ENCODE assay signal across 20 mouse cellular contexts in the genomic region with DNA sequence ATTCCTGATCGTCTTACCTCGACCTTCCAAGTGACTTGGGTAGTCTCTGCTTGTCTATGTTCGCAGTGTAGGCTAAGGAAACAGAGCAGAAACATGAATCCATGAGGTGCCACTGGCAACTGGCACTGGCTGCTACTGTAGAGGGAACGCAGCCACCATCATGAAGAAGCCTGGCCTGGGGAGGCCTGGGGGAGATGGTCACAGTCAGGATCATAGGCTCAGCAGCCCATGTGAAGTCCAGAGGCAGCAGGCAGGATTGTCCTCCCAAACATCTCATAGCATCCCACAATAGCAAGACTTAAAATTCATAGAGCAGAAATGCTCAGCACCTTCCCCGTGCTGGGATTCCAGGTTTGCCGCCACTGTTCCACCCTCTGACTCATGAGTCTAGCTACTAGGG. TPM values are rescaled to one million over a fixed set of nuclear protein-coding genes. Genes with fewer than 3 reads are reported as not detected.
DNase-seq lines count a peak whose midpoint lies in the region; ATAC-seq and TF ChIP-seq lines count a peak whose summit lies in the region.
"Had no signal": no experiment of that assay in that cellular context is flagged by ENCODE, and none has a peak within 500 bp of the region (broad histone marks: within the 10 kb centered on the region; RNA-seq: fewer than 3 reads in every experiment).

No protein-coding gene starts in this region.

- TF ChIP-seq EP300 in stomach, postnatal 0 days (optimal IDR thresholded peaks at IDR 0.05), result no peak

- TF ChIP-seq CTCF in thymus, adult 2 months (IDR thresholded peaks at IDR 0.05; ENCODE audit: borderline replicate concordance, control insufficient read depth, extremely low read depth, insufficient read depth, low read length, poor library complexity), result no peak
- no peak for TF ChIP-seq CTCF in stomach, postnatal 0 days (IDR thresholded peaks at IDR 0.05; ENCODE audit: low read depth)

- H3K4me2 ChIP-seq in heart, embryonic 16.5 days (ENCODE audit: low read depth, low read length), result no peak overlapping the region
- no peak overlapping the region for H3K4me2 ChIP-seq in stomach, postnatal 0 days (replicated peaks; ENCODE audit: low read depth)
- H3K4me2 ChIP-seq: forebrain, embryonic 13.5 days; hindbrain, embryonic 13.5 days had no signal

- intact Hi-C loops in heart, postnatal 14 days (cut with DNase I), result no loop called here

- no peaks in the 10 kb centered on the region for H3K27me3 ChIP-seq in heart, embryonic 10.5 days (ENCODE audit: insufficient read depth, poor library complexity, severe bottlenecking)
- no peaks in the 10 kb centered on the region for H3K27me3 ChIP-seq in heart, embryonic 16.5 days (ENCODE audit: control insufficient read depth, insufficient read depth, low read length)
- H3K27me3 ChIP-seq in thymus, adult 2 months (ENCODE audit: control insufficient read depth, insufficient read depth, low read length), result no peaks in the 10 kb centered on the region
- no peaks in the 10 kb centered on the region for H3K27me3 ChIP-seq in stomach, postnatal 0 days (ENCODE audit: control insufficient read depth, insufficient read depth, low read length)
- H3K27me3 ChIP-seq: forebrain, embryonic 13.5 days; hindbrain, embryonic 13.5 days had no signal

- no peak for DNase-seq in heart, embryonic 10.5 days (ENCODE audit: low spot score)
- no peak for DNase-seq in heart, adult 8-10 months (ENCODE audit: low spot score)
- no peak for DNase-seq in heart, postnatal 14 days
- peak; percentile 2 for DNase-seq in thymus, postnatal 4 days
- DNase-seq in thymus, adult 2 months, result no peak
- peak; percentile 12 for DNase-seq in stomach, postnatal 0 days (ENCODE audit: low spot score)
- DNase-seq in cerebellum, postnatal 36 days, result no peak
- DNase-seq: adrenal gland, postnatal 14 days; cerebellum, postnatal 25 days; kidney, postnatal 4 days; midbrain, embryonic 14.5 days; thymus, adult 18-20 months had no signal

- 81% methylated on average over 6 of the region's 6 CpGs for WGBS in heart, embryonic 10.5 days
- 79% methylated on average over 6 of the region's 6 CpGs for WGBS in heart, embryonic 16.5 days
- WGBS in thymus, adult 2 months, result 95% methylated on average over 6 of the region's 6 CpGs
- 78% methylated on average over 6 of the region's 6 CpGs for WGBS in stomach, postnatal 0 days

- no peak for TF ChIP-seq POLR2A in thymus, adult 2 months (IDR thresholded peaks at IDR 0.05; ENCODE audit: control insufficient read depth, extremely low read depth, insufficient read depth, low read length, poor library complexity)

- H3K4me3 ChIP-seq in heart, embryonic 10.5 days, result no peak overlapping the region
- no peak overlapping the region for H3K4me3 ChIP-seq in heart, embryonic 16.5 days (ENCODE audit: low read length)
- no peak overlapping the region for H3K4me3 ChIP-seq in thymus, adult 2 months (ENCODE audit: control insufficient read depth, insufficient read depth, low read length)
- no peak overlapping the region for H3K4me3 ChIP-seq in stomach, postnatal 0 days (ENCODE audit: low read depth, low read length)
- H3K4me3 ChIP-seq: forebrain, embryonic 13.5 days; hindbrain, embryonic 13.5 days; left cerebral cortex, adult 2 months had no signal

- H3K9me3 ChIP-seq in heart, embryonic 10.5 days, result no peaks in the 10 kb centered on the region
- peaks cover 2% of the 10 kb centered on the region; the same call in 1 of the 2 replicates for H3K9me3 ChIP-seq in heart, embryonic 16.5 days (replicated peaks; ENCODE audit: control insufficient read depth, low read length)
- no peaks in the 10 kb centered on the region for H3K9me3 ChIP-seq in stomach, postnatal 0 days (ENCODE audit: control insufficient read depth, low read length)
- H3K9me3 ChIP-seq: forebrain, embryonic 13.5 days; hindbrain, embryonic 13.5 days had no signal

- peaks cover 29% of the 10 kb centered on the region for H3K4me1 ChIP-seq in heart, embryonic 10.5 days
- peaks cover 21% of the 10 kb centered on the region for H3K4me1 ChIP-seq in heart, embryonic 16.5 days (ENCODE audit: control insufficient read depth, insufficient read depth, low read length)
- H3K4me1 ChIP-seq in thymus, adult 2 months (replicated peaks; ENCODE audit: control insufficient read depth, insufficient read depth, low read length), result no peaks in the 10 kb centered on the region
- no peaks in the 10 kb centered on the region for H3K4me1 ChIP-seq in stomach, postnatal 0 days (replicated peaks; ENCODE audit: control insufficient read depth, insufficient read depth)
- H3K4me1 ChIP-seq: forebrain, embryonic 13.5 days had no signal

- H3K9ac ChIP-seq in heart, embryonic 16.5 days (ENCODE audit: low read length), result no peak overlapping the region
- H3K9ac ChIP-seq in stomach, postnatal 0 days (ENCODE audit: low read length), result no peak overlapping the region
- H3K9ac ChIP-seq: forebrain, embryonic 13.5 days; hindbrain, embryonic 13.5 days had no signal

- H3K27ac ChIP-seq in heart, embryonic 10.5 days, result peak overlapping the region; percentile 87; the same call in 1 of the 2 replicates
- peak overlapping the region; percentile 54; the same call in 1 of the 2 replicates for H3K27ac ChIP-seq in heart, embryonic 16.5 days (ENCODE audit: low read length)
- H3K27ac ChIP-seq in thymus, adult 2 months (ENCODE audit: control insufficient read depth, insufficient read depth, low read length), result no peak overlapping the region
- H3K27ac ChIP-seq in stomach, postnatal 0 days (replicated peaks), result no peak overlapping the region
- H3K27ac ChIP-seq: forebrain, embryonic 13.5 days; hindbrain, embryonic 13.5 days; left cerebral cortex, adult 2 months had no signal

- ATAC-seq in heart, embryonic 16.5 days (replicated peaks; ENCODE audit: extremely low read depth, insufficient read depth, low FRiP score), result no peak
- ATAC-seq in stomach, postnatal 0 days (ENCODE audit: low FRiP score, low TSS enrichment), result no peak
- ATAC-seq: CD4-positive, CD25-positive, alpha-beta regulatory T cell, adult 4 months; forebrain, embryonic 13.5 days; inflammation-experienced regulatory T-cells, adult 6 months had no signal

- H3K36me3 ChIP-seq in heart, embryonic 10.5 days, result peaks cover 28% of the 10 kb centered on the region
- H3K36me3 ChIP-seq in heart, embryonic 16.5 days (ENCODE audit: control insufficient read depth, insufficient read depth), result peaks cover 12% of the 10 kb centered on the region
- H3K36me3 ChIP-seq in thymus, adult 2 months (ENCODE audit: control insufficient read depth, insufficient read depth, low read length), result no peaks in the 10 kb centered on the region
- H3K36me3 ChIP-seq in stomach, postnatal 0 days (ENCODE audit: control insufficient read depth, insufficient read depth, low read length), result no peaks in the 10 kb centered on the region
- H3K36me3 ChIP-seq: hindbrain, embryonic 13.5 days had no signal

RNA-seq across cellular contexts. Expression of gene Igf2r, which starts 39.4 kb away (rescaled TPM):
- 141 and 272 TPM in 2 replicates for polyA plus RNA-seq in heart, embryonic 10.5 days (2016; fragmentation: Nextera tagmentation; extraction: Ambion mirVana)
- 100 to 1,000 TPM; 103 to 124 (median 118) TPM for total RNA-seq in heart, adult 8-10 months (2022)
- polyA plus RNA-seq in heart, embryonic 16.5 days (2015; fragmentation: Nextera tagmentation; extraction: Ambion mirVana), result 98.0 and 133 TPM in 2 replicates
- total RNA-seq in heart, postnatal 14 days (2021), result 100 to 1,000 TPM; 131 to 132 TPM
- 27.7 and 31.8 TPM in 2 replicates for polyA plus RNA-seq in thymus, adult 2 months (2012; rRNA removed)
- 9.4 and 9.6 TPM in 2 replicates for polyA plus RNA-seq in stomach, postnatal 0 days (2015; fragmentation: Nextera tagmentation; extraction: Ambion mirVana)

RNA-seq across cellular contexts. Expression of gene Mas1, which starts 59.1 kb away (rescaled TPM):
- polyA plus RNA-seq in heart, embryonic 10.5 days (2016; fragmentation: Nextera tagmentation; extraction: Ambion mirVana), result 0.30 and 0.36 TPM in 2 replicates
- total RNA-seq in heart, adult 8-10 months (2022), result 1 to 10 TPM in 2 of 4 experiments, under 1 TPM in 2; 0.31 to 1.3 (median 0.96) TPM
- polyA plus RNA-seq in heart, embryonic 16.5 days (2015; fragmentation: Nextera tagmentation; extraction: Ambion mirVana), result 0.47 and 0.50 TPM in 2 replicates
- total RNA-seq in heart, postnatal 14 days (2021), result 1 to 10 TPM in 1 of 2 experiments, under 1 TPM in 1; 0.48 to 1.1 TPM
- polyA plus RNA-seq in thymus, adult 2 months (2012; rRNA removed), result 0.28 and 0.66 TPM in 2 replicates
- polyA plus RNA-seq in stomach, postnatal 0 days (2015; fragmentation: Nextera tagmentation; extraction: Ambion mirVana), result 0.12 and 0.21 TPM in 2 replicates
- total RNA-seq: adrenal gland, postnatal 14 days; megakaryocyte-erythroid progenitor cell, adult 5-6 weeks had no signal
- polyA plus RNA-seq: forebrain, embryonic 13.5 days; small intestine, adult 2 months had no signal

Comparison
In these comparisons a context has a peak if more than half of its experiments do, and no peak if none do; other contexts are left out.
1. DNase-seq: peak in thymus, postnatal 4 days (single experiment) and stomach, postnatal 0 days (single experiment); none in heart, embryonic 10.5 days (single experiment), heart, adult 8-10 months (single experiment), heart, postnatal 14 days (0 of 2), thymus, adult 2 months (single experiment) and cerebellum, postnatal 36 days (0 of 2).
2. H3K27ac ChIP-seq: peak in heart, embryonic 10.5 days (single experiment) and heart, embryonic 16.5 days (single experiment); none in thymus, adult 2 months (single experiment) and stomach, postnatal 0 days (single experiment).